Mouse (Mus musculus) midbrain, embryonic 16.5 days (tissue): ENCODE measurements around the gene Gm49450. TPM values are rescaled to one million over a fixed set of nuclear protein-coding genes. Genes with fewer than 3 reads are reported as not detected.
A peak's percentile ranks its signal among the peaks of the same experiment; 100 is the strongest.

Experiments
- ATAC-seq: fragments of 200-750 bp; cut with Nextera tagmentation; 2 replicates; pipeline ENCODE4 v1.8.0; 2017; ENCODE audit warnings: moderate TSS enrichment
- H3K27ac ChIP-seq: fragments of 300-500 bp; sonication (generic); 2 replicates; pipeline ENCODE4 v1.5.1; 2014; ENCODE audit warnings: mild to moderate bottlenecking, low read length, mixed read lengths
- H3K27me3 ChIP-seq: fragments of 300-500 bp; sonication (generic); 2 replicates; pipeline ENCODE4 v1.6.1; 2014; ENCODE audit warnings: low read depth, low read length, mixed read lengths; ENCODE audit not compliant: control insufficient read depth, insufficient read depth
- H3K36me3 ChIP-seq: fragments of 300-500 bp; sonication (generic); 2 replicates; pipeline ENCODE4 v1.6.1; 2014; ENCODE audit warnings: mild to moderate bottlenecking, low read length, moderate library complexity, mixed read lengths; ENCODE audit not compliant: control insufficient read depth, insufficient read depth
- H3K4me1 ChIP-seq: fragments of 300-500 bp; sonication (generic); 2 replicates; pipeline ENCODE4 v1.6.1; 2014; ENCODE audit warnings: mild to moderate bottlenecking, low read length, mixed read lengths; ENCODE audit not compliant: control insufficient read depth, insufficient read depth
- H3K4me2 ChIP-seq: fragments of 300-500 bp; sonication (generic); 2 replicates; pipeline ENCODE4 v1.6.1; 2014; ENCODE audit warnings: mild to moderate bottlenecking, low read length, mixed read lengths
- H3K4me3 ChIP-seq: fragments of 300-500 bp; sonication (generic); 2 replicates; pipeline ENCODE4 v1.5.1; 2014; ENCODE audit warnings: low read depth, mild to moderate bottlenecking, low read length, moderate library complexity, mixed read lengths
- H3K9ac ChIP-seq: fragments of 300-500 bp; sonication (generic); 2 replicates; pipeline ENCODE4 v1.6.1; 2014; ENCODE audit warnings: low read depth, low read length, mixed read lengths
- H3K9me3 ChIP-seq: fragments of 300-500 bp; sonication (generic); replicated peaks from 2 replicates; pipeline ENCODE4 v1.6.1; 2014; ENCODE audit warnings: mild to moderate bottlenecking, low read length, mixed read lengths; ENCODE audit not compliant: control insufficient read depth, poor library complexity, severe bottlenecking
- WGBS: fragments of 180-500 bp; shearing (Covaris S2); extraction: QIAGEN DNeasy Blood & Tissue Kit; methylation state at CpG from one replicate; pipeline ENCODE4 v1.1.7; 2014; 5-methylcytosine and 5-hydroxymethylcytosine counted together
- polyA plus RNA-seq: library from polyadenylated mRNA; unstranded; fragments of >200 nt; fragmentation: Nextera tagmentation; extraction: Ambion mirVana; gene quantifications from 2 replicates; pipeline ENCODE4 v1.2.1, GENCODE M21; 2015

Gene Gm49450
- polyA plus RNA-seq, 1 experiment from 2014 or later, result not detected

DNA sequence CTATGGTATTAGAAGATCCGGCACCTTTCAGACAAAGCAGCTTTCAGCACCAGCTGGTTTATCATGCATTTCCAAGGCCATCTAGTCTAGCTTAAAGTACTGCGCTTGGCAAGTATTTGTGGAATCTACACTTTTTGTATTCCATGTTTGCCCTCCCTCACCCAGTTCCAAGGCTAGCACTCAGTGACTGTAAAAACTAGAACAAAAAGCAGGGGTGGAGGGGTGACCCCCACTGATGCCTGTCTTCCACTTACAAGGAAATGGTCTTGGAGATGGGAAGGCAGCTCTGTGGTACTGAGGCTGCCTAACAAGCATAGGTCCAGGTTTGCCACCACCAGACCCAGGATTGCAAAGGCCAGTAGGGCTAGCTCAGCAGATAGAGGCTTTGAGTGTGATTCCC is 50.8 kb downstream of the Gm49450 start:
- 84% methylated on average over 2 of the region's 2 CpGs for WGBS
- ATAC-seq, result no peak
- H3K27me3 ChIP-seq, result peaks cover 14% of the 10 kb centered on the region
- H3K4me3 ChIP-seq, result no peak overlapping the region
- no peak overlapping the region for H3K9ac ChIP-seq
- H3K36me3 ChIP-seq, result peaks cover 4% of the 10 kb centered on the region; the same call in 1 of the 2 replicates
- H3K9me3 ChIP-seq, result no peaks in the 10 kb centered on the region
- H3K4me2 ChIP-seq, result no peak overlapping the region
- H3K27ac ChIP-seq, result no peak overlapping the region
- H3K4me1 ChIP-seq, result peaks cover 5% of the 10 kb centered on the region; the same call in 1 of the 2 replicates

DNA sequence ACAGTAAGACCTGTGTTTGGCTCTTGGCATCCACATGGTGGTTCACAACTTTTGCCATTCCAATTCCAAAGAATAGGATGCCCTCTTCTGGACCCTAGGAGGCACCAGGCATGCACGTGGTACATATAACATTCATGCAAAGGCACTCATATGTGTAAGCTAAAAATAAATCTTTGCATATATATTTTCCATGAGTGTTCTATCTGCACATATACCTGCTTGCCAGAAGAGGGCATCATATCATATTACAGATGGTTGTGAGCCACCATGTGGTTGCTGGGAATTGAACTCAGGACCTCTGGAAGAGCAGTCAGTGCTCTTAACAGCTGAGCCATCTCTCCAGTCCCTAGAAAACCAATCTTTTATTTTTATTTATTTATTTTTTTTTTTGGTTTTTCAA is 51.8 kb downstream of the Gm49450 start:
- no peak overlapping the region for H3K9ac ChIP-seq
- H3K4me2 ChIP-seq, result no peak overlapping the region
- no peak for ATAC-seq
- H3K27ac ChIP-seq, result no peak overlapping the region
- H3K27me3 ChIP-seq, result peaks cover 23% of the 10 kb centered on the region
- peaks cover 5% of the 10 kb centered on the region; the same call in 1 of the 2 replicates for H3K4me1 ChIP-seq
- H3K4me3 ChIP-seq, result no peak overlapping the region
- peaks cover 2% of the 10 kb centered on the region; the same call in 1 of the 2 replicates for H3K36me3 ChIP-seq
- no peaks in the 10 kb centered on the region for H3K9me3 ChIP-seq
- 50% methylated on average over 1 of the region's 1 CpGs for WGBS

DNA sequence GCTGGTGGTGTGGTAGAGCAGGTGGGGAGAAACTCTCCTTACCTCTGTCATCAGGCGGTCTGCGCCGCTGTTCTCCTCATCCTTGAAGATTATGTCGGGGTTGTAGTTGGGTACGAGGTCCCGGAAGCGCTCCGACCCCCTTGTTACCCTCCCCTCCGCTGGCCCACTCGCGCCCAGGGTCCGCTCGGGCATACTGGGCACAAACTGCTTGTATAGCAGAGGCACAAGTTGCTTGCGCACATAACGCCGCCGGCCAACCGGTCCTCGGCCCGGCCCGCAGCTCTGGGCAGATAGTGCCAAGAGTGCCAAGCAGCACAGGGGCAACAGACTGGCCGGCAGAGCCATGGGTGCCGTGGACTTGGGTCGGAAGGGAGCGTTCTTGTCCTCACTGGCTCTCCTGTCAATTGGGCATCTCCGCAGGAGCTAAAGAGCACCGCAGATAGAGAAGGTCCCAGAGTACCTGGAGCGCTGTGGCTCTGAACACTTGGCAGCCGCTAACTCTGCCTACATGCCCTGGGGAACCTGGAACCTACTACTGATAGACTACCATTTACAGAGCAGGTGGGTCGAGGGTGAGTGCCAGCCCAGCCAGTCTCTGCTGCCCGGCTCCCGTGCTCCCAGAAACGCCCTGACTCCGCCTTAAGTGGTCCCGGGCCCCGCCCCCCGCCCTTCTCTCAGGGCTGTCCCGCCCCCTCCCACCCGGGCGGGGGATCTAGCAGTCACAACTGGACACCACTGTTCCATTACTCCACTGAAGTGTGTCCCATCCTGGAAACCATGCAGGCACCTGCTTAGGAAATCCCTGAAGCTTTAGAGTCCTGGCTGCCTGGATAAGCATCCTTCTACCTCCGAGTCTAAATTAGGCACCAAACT is 55.2 kb downstream of the Gm49450 start, which contains the start of gene Dhh:
TSS of gene Dhh (minus strand) at position 613 of the 873 bp plus-strand sequence.
- H3K4me1 ChIP-seq, result peaks cover 30% of the 10 kb centered on the region
- H3K27me3 ChIP-seq, result peaks cover 49% of the 10 kb centered on the region
- WGBS, result under 1% methylated on average over 40 of the region's 41 CpGs
- H3K4me3 ChIP-seq, result no peak within 1 kb of the TSS
- no peaks in the 10 kb centered on the region; the same call in 1 of the 2 replicates for H3K36me3 ChIP-seq
- peak within 1 kb of the TSS; percentile 37 for H3K4me2 ChIP-seq
- no peak within 1 kb of the TSS for H3K27ac ChIP-seq
- H3K9ac ChIP-seq, result no peak within 1 kb of the TSS
- H3K9me3 ChIP-seq, result no peaks in the 10 kb centered on the region
- ATAC-seq, result no peak

DNA sequence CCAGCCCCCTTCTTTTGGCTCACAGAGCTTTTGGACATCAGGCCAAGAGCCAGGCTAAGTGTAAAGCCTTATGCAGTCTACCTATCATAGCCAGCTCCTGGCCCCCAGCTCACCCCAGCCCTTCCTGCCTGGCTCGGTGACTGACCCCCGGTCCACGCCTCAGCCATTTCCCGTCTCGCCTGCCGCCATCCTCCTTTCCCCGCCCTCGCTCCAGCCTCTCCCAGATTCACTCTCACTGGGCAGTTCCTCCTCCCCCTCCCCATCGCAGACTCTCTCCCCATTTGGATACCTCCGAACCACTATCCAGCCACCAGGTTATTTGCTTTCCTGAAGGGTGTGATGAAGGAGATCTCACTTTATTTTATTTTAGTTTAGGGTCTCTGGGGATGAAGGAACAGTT is 55.9 kb downstream of the Gm49450 start:
- Histone ChIP-seq H3K9me3 (no peaks in the 10 kb centered on the region), H3K4me1 (peaks cover 30% of the 10 kb centered on the region), H3K36me3 (no peaks in the 10 kb centered on the region), H3K4me2 (peak overlapping the region; percentile 37; the same call in 1 of the 2 replicates), H3K27ac (no peak overlapping the region), H3K4me3 (no peak overlapping the region), H3K27me3 (peaks cover 55% of the 10 kb centered on the region), H3K9ac (no peak overlapping the region)
- ATAC-seq, result no peak
- 7% methylated on average over 10 of the region's 10 CpGs for WGBS

DNA sequence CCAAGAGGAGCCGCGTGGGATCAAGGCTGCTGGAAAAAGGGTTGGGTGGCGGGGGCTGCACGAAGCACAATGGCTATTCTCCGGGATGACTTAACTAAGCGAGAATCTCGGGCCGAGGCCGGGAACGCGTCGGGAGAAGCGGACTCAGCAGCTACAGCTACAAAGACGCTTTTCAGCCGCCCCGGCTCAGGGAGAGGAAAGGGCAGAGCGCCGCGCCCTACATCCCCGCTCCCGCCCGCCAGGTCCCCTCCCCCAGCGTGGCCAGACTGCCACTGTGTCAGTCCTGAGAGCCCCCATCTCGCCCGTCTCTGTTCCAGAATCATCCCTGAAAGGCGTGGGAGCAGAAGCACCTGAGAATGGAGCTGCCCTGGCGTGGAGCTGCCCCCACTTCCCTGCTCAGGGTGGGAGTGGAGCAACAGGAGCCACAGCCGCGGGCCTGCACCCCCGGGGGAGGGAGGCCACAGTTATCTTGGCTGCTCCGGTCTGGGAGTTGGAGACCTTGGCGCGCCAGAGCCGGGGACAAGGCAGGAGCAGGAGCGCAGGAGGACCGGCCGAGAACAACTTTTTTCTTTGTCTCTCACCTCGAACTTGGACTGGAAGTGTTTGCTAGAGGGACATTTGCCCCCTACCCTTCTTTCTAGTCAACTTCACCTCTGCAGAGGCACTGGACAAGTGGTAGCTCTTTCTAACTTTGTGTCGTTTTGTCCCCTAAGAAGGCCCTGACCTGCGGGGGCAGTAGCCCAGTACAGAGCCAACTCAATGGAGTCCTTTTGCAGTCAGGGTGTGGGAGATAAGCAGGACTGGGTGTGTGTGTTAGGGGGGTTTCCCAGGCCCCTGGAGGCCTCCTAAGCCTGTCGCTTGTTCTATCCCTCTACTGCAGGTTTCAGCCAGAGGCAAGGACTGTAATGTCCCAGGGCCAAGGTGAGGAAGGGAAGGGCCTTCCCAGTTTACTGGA is 57.4 kb downstream of the Gm49450 start:
- no peak for ATAC-seq
- Histone ChIP-seq H3K4me2 (peak overlapping the region; percentile 53), H3K9me3 (no peaks in the 10 kb centered on the region), H3K4me1 (peaks cover 30% of the 10 kb centered on the region), H3K4me3 (peak overlapping the region; percentile 30), H3K27me3 (peaks cover 59% of the 10 kb centered on the region), H3K36me3 (no peaks in the 10 kb centered on the region), H3K9ac (peak overlapping the region; percentile 57), H3K27ac (no peak overlapping the region)
- WGBS, result 2% methylated on average over 41 of the region's 41 CpGs

DNA sequence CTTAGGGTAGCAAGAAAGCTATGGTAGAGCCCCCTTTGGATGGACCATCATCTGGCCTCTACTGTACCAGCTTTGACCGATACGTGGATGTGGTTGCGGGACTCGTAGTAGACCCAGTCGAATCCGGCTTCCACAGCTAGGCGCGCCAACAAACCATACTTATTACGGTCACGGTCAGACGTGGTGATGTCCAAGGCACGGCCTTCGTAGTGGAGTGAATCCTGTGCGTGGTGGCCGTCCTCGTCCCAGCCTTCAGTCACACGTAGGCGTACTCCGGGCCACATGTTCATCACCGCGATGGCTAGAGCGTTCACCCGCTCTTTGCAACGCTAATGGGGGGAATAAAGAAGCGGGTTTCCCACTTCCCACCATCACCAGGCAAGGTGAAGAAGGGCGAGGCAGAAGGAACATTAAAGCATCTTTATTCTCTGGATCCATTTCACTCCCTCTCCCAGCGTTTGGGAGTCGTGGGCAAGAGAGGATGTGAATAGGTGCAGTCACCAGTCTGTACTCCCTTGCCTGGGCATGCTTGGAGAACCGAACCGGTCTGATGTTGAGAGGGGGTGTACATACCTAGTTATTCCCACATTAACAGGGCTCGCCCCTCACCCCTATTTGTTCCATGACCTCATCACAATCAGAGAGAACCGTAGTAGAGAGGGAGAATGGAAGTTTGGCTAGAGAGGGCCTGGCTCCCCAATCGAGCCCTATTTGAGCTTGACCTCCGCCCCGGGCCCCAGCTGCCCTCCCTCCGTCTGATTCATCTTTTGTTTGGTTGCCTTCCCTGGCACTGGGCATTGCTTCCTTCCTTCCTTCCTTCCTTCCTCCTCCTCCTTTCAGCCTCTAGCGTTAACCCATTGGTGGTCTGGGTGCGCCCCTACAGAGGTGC is 58.4 kb downstream of the Gm49450 start:
- H3K36me3 ChIP-seq, result no peaks in the 10 kb centered on the region
- WGBS, result 6% methylated on average over 38 of the region's 38 CpGs
- ATAC-seq, result no peak
- peaks cover 59% of the 10 kb centered on the region for H3K27me3 ChIP-seq
- no peaks in the 10 kb centered on the region for H3K9me3 ChIP-seq
- no peak overlapping the region for H3K27ac ChIP-seq
- H3K4me1 ChIP-seq, result peaks cover 30% of the 10 kb centered on the region
- peak overlapping the region; percentile 85 for H3K4me2 ChIP-seq
- H3K9ac ChIP-seq, result peak overlapping the region; percentile 57; the same call in 1 of the 2 replicates
- H3K4me3 ChIP-seq, result peak overlapping the region; percentile 54

DNA sequence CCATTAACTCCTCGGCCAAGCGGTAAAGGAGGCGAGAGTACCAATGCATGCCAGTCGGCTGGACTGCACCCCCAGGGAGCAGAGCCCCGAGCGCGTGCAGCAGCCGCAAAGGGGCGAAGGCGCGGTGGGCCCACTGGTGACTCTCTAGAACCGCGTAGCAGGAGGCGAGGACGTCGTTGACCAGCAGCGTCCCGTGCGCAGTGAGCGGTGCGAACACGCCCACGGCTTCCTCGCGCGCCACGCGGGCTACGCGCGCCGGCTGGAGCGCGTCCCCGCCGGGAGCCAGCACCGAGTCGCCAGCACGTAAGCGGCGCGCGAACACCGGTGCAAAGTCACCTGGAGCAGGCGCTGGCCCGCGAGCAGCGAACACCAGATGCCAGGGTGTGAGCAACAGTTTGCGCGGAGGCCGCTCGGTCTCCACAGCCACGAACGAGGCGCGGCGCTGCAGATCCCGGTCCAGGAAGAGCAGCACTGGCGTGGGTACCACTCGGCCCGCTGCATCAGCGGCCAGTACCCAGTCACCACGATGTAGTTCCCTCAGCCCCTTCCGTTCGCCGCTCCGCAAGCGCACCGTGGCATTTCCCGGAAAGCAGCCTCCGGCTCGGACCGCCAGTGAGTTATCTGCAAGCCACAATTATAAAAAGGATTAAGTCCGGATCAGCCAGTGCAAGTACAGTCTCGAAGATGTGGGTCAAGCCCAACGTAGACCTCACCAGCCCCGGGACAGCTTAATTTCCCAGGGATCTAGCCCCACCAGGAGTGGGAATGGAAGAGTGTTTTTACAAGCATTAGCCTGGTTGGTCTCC is 59.2 kb downstream of the Gm49450 start, which contains the start of gene Rhebl1:
TSS of gene Rhebl1 (minus strand) at position 601 of the 806 bp plus-strand sequence.
- H3K9me3 ChIP-seq, result no peaks in the 10 kb centered on the region
- H3K9ac ChIP-seq, result peak within 1 kb of the TSS; percentile 57
- H3K36me3 ChIP-seq, result no peaks in the 10 kb centered on the region
- H3K27ac ChIP-seq, result no peak within 1 kb of the TSS
- H3K4me1 ChIP-seq, result peaks cover 30% of the 10 kb centered on the region
- H3K27me3 ChIP-seq, result peaks cover 55% of the 10 kb centered on the region
- under 1% methylated on average over 77 of the region's 77 CpGs for whole genome bisulfite sequencing
- H3K4me3 ChIP-seq, result peak within 1 kb of the TSS; percentile 54
- ATAC-seq, result peak; percentile 42; the same call in 1 of the 2 replicates
- peak within 1 kb of the TSS; percentile 85 for H3K4me2 ChIP-seq
